Mouse (Mus musculus) spleen, adult 2 months (tissue): Measurements from ENCODE around the gene Kxd1.

Experiments used
- CTCF ChIP-seq: fragments of 200-500 bp; IDR thresholded peaks from 2 replicates; pipeline ENCODE4 v1.5.1; 2011; ENCODE audit warnings: mild to moderate bottlenecking, inconsistent platforms; ENCODE audit not compliant: insufficient read depth, insufficient read length, insufficient replicate concordance; ENCODE audit errors: extremely low read depth
- POLR2A ChIP-seq: fragments of 200-500 bp; IDR thresholded peaks from 2 replicates; pipeline ENCODE4 v1.6.1; 2011; ENCODE audit warnings: low read depth, low read length, inconsistent platforms

GRCm38 (mm10) chr8:70565561-70565960 is 37.8 kb upstream of the Kxd1 start:
- TF ChIP-seq CTCF (no peak), POLR2A (no peak)
